Mouse (Mus musculus): ENCODE results near the gene Gm20538. TPM values are rescaled to one million over a fixed set of nuclear protein-coding genes. Genes with fewer than 3 reads are reported as not detected.

The Gm20538 gene
- polyA plus RNA-seq, 1 experiment from 2014 or later: not detected

GRCm38 (mm10) chr19:44535376-44535775 is 17.3 kb downstream of the Gm20538 start:
- DNase-seq (ENCODE audit: low spot score): no peak

GRCm38 (mm10) chr19:44530018-44530417 is 22.6 kb downstream of the Gm20538 start:
- DNase-seq (ENCODE audit: low spot score): no peak

GRCm38 (mm10) chr19:44525551-44526205 is 27.0 kb downstream of the Gm20538 start:
- peak; percentile 63 for DNase-seq (ENCODE audit: low spot score)

GRCm38 (mm10) chr19:44519152-44519551 is 33.5 kb downstream of the Gm20538 start:
- DNase-seq (ENCODE audit: low spot score): no peak

GRCm38 (mm10) chr19:44517996-44518768 is 34.4 kb downstream of the Gm20538 start:
- peak; percentile 46 for DNase-seq (ENCODE audit: low spot score)

- no peak for DNase-seq (ENCODE audit: low spot score)
Observed at GRCm38 (mm10) chr19:44515769-44516168, 36.9 kb downstream of the Gm20538 start.

- no peak for DNase-seq (ENCODE audit: low spot score)
Observed at GRCm38 (mm10) chr19:44514521-44515451, 37.8 kb downstream of the Gm20538 start.

- no peak for DNase-seq (ENCODE audit: low spot score)
Observed at GRCm38 (mm10) chr19:44513921-44514482, 38.6 kb downstream of the Gm20538 start.

- DNase-seq (ENCODE audit: low spot score): no peak
Observed at GRCm38 (mm10) chr19:44513054-44513833, 39.4 kb downstream of the Gm20538 start.

- peak; percentile 7 for DNase-seq (ENCODE audit: low spot score)
Observed at GRCm38 (mm10) chr19:44512601-44513000, 40.0 kb downstream of the Gm20538 start.

- DNase-seq (ENCODE audit: low spot score): peak; percentile 40
Observed at GRCm38 (mm10) chr19:44511451-44512231, 41.0 kb downstream of the Gm20538 start.

- peak; percentile 67 for DNase-seq (ENCODE audit: low spot score)
Observed at GRCm38 (mm10) chr19:44510534-44511175, 42.0 kb downstream of the Gm20538 start.

GRCm38 (mm10) chr19:44502741-44503140 is 49.9 kb downstream of the Gm20538 start:
- no peak for DNase-seq (ENCODE audit: low spot score)

GRCm38 (mm10) chr19:44501925-44502324 is 50.7 kb downstream of the Gm20538 start:
- DNase-seq (ENCODE audit: low spot score): no peak

GRCm38 (mm10) chr19:44500240-44500639 is 52.4 kb downstream of the Gm20538 start:
- DNase-seq (ENCODE audit: low spot score): no peak

- DNase-seq (ENCODE audit: low spot score): no peak
Observed at GRCm38 (mm10) chr19:44498936-44499335, 53.7 kb downstream of the Gm20538 start.

- no peak for DNase-seq (ENCODE audit: low spot score)
Observed at GRCm38 (mm10) chr19:44496941-44497340, 55.7 kb downstream of the Gm20538 start.

GRCm38 (mm10) chr19:44496511-44496910 is 56.1 kb downstream of the Gm20538 start:
- DNase-seq (ENCODE audit: low spot score): no peak
